Mouse (Mus musculus) MEL (cell line): ENCODE results near the gene Dlx3.

ENCODE experiments used
- CTCF ChIP-seq, 3 experiments: IDR thresholded peaks in 2 of 3; conservative IDR thresholded peaks in 1 of 3; 2 replicates each; pipeline ENCODE4 v1.5.1; 2011 to 2012; ENCODE audit warnings: low read length in 3 of 3, low read depth in 2 of 3, mild to moderate bottlenecking in 2 of 3, improper control_type of control experiment in 1 of 3, inconsistent platforms in 1 of 3, mixed read lengths in 1 of 3, moderate library complexity in 1 of 3; ENCODE audit not compliant: control insufficient read depth in 1 of 3, insufficient read depth in 1 of 3, poor library complexity in 1 of 3, severe bottlenecking in 1 of 3
- EP300 ChIP-seq, 2 experiments: IDR thresholded peaks; 2 replicates each; pipeline ENCODE4 v1.6.1; 2011; ENCODE audit warnings: improper control_type of control experiment in 2 of 2, low read length in 2 of 2, low read depth in 1 of 2, mild to moderate bottlenecking in 1 of 2
- GABPA ChIP-seq: IDR thresholded peaks from 2 replicates; pipeline ENCODE4 v1.6.1; 2012; ENCODE audit warnings: low read depth, mild to moderate bottlenecking, inconsistent platforms, low read length, improper control_type of control experiment, moderate library complexity
- MAX ChIP-seq: IDR thresholded peaks from 2 replicates; pipeline ENCODE4 v1.6.1; 2011; ENCODE audit warnings: low read length, improper control_type of control experiment
- MYB ChIP-seq: IDR thresholded peaks from 2 replicates; pipeline ENCODE4 v1.6.1; 2011; ENCODE audit warnings: mild to moderate bottlenecking, low read depth, low read length, improper control_type of control experiment
- POLR2A ChIP-seq, 2 experiments: IDR thresholded peaks; 2 replicates each; pipeline ENCODE4 v1.6.1; 2011 to 2012; ENCODE audit warnings: low read length in 2 of 2, mild to moderate bottlenecking in 2 of 2, control low read depth in 1 of 2, improper control_type of control experiment in 1 of 2, low read depth in 1 of 2, moderate library complexity in 1 of 2; ENCODE audit not compliant: control insufficient read depth in 1 of 2, insufficient read depth in 1 of 2, poor library complexity in 1 of 2
- SIN3A ChIP-seq: IDR thresholded peaks from 2 replicates; pipeline ENCODE4 v1.6.1; 2012; ENCODE audit warnings: low read length, improper control_type of control experiment, inconsistent platforms
- ZKSCAN1 ChIP-seq: IDR thresholded peaks from 2 replicates; pipeline ENCODE4 v1.6.1; 2012; ENCODE audit warnings: low read depth, mild to moderate bottlenecking, inconsistent platforms, low read length, improper control_type of control experiment, moderate library complexity

GRCm38 (mm10) chr11:95139871-95140270 is 20.0 kb downstream of the Dlx3 start:
- TF ChIP-seq CTCF (IDR thresholded peaks at IDR 0.05 in 2 of 3, conservative IDR thresholded peaks at IDR 0.05 in 1 of 3; ENCODE audit: control insufficient read depth in 1 of 3, insufficient read depth in 1 of 3, low read depth in 2 of 3, low read length in 3 of 3, poor library complexity in 1 of 3, severe bottlenecking in 1 of 3) (no peak), MAX (no peak), GABPA (no peak), EP300 (IDR thresholded peaks at IDR 0.05; ENCODE audit: low read depth in 1 of 2, low read length in 2 of 2) (no peak), POLR2A (IDR thresholded peaks at IDR 0.05; ENCODE audit: control insufficient read depth in 1 of 2, insufficient read depth in 1 of 2, low read depth in 1 of 2, low read length in 2 of 2, poor library complexity in 1 of 2) (no peak), SIN3A (no peak), ZKSCAN1 (no peak), MYB (no peak)
